Mouse (Mus musculus) heart, embryonic 11.5 days (tissue): ENCODE data around the gene 3110082J24Rik. TPM values are rescaled to one million over a fixed set of nuclear protein-coding genes. Genes with fewer than 3 reads are reported as not detected.

Source experiments
- ATAC-seq: fragments of 200-750 bp; cut with Nextera tagmentation; replicated peaks from 2 replicates; pipeline ENCODE4 v1.8.0; 2017; ENCODE audit warnings: moderate library complexity; ENCODE audit not compliant: insufficient number of reproducible peaks, low FRiP score, low TSS enrichment
- H3K27ac ChIP-seq: fragments of 300-500 bp; sonication (generic); 2 replicates; pipeline ENCODE4 v1.5.1; 2014; ENCODE audit warnings: mild to moderate bottlenecking, low read depth, low read length
- H3K27me3 ChIP-seq: fragments of 300-500 bp; sonication (generic); 2 replicates; pipeline ENCODE4 v1.6.1; 2014; ENCODE audit warnings: mild to moderate bottlenecking, low read length, mixed read lengths; ENCODE audit not compliant: control insufficient read depth, insufficient read depth
- H3K36me3 ChIP-seq: fragments of 300-500 bp; sonication (generic); 2 replicates; pipeline ENCODE4 v1.6.1; 2014; ENCODE audit warnings: mild to moderate bottlenecking, low read length, moderate library complexity, mixed read lengths; ENCODE audit not compliant: control insufficient read depth, insufficient read depth
- H3K4me1 ChIP-seq: fragments of 300-500 bp; sonication (generic); 2 replicates; pipeline ENCODE4 v1.6.1; 2014; ENCODE audit warnings: low read length; ENCODE audit not compliant: control insufficient read depth, insufficient read depth
- H3K4me2 ChIP-seq: fragments of 300-500 bp; sonication (generic); 2 replicates; pipeline ENCODE4 v1.6.1; 2014; ENCODE audit warnings: mild to moderate bottlenecking, moderate library complexity
- H3K4me3 ChIP-seq: fragments of 300-500 bp; sonication (generic); 2 replicates; pipeline ENCODE4 v1.5.1; 2014; ENCODE audit warnings: low read depth, low read length
- H3K9ac ChIP-seq: fragments of 300-500 bp; sonication (generic); 2 replicates; pipeline ENCODE4 v1.6.1; 2014; ENCODE audit warnings: mild to moderate bottlenecking, low read depth, low read length, moderate library complexity
- H3K9me3 ChIP-seq: fragments of 300-500 bp; sonication (generic); replicated peaks from 2 replicates; pipeline ENCODE4 v1.6.1; 2016; ENCODE audit warnings: low read length; ENCODE audit not compliant: control insufficient read depth
- WGBS: fragments of 180-500 bp; shearing (Covaris S2); extraction: QIAGEN DNeasy Blood & Tissue Kit; methylation state at CpG from one replicate; pipeline ENCODE4 v1.1.7; 2014; ENCODE audit not compliant: insufficient replicate concordance; 5-methylcytosine and 5-hydroxymethylcytosine counted together
- polyA plus RNA-seq: library from polyadenylated mRNA; unstranded; fragments of >200 nt; fragmentation: Nextera tagmentation; extraction: Ambion mirVana; gene quantifications from 2 replicates; pipeline ENCODE4 v1.2.1, GENCODE M21; 2014

The 3110082J24Rik gene
- polyA plus RNA-seq, 1 experiment from 2014 or later = not detected

DNA sequence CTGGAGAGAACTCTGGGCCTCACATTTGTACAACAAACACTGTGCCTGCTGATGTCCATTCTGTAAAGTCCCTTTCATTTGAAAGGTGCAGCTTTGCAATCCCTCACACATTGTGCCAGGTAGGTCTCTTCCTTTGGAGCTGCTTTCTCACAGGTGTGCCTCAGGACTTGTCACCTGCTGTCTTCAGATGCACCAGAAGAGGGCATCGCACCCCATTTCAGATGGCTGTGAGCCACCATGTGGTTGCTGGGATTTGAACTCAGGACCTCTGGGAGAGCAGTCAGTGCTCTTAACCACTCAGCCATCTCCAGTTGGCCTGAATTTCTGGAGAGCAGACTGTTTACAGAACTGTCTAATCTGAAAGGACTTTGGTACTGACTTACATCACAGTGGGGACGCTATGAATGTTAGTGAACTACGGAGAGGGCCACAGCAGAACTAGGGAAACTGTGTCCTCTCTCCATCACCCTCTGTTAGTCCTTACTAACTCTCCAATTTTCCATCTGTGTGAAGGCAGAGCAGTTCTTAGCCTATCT is 6.7 kb upstream of the 3110082J24Rik start:
- no peak overlapping the region for H3K27ac ChIP-seq
- no peak for ATAC-seq
- H3K9ac ChIP-seq = no peak overlapping the region
- H3K4me1 ChIP-seq = peaks cover 10% of the 10 kb centered on the region
- WGBS = 79% methylated on average over 3 of the region's 3 CpGs
- H3K27me3 ChIP-seq = peaks cover 80% of the 10 kb centered on the region
- H3K4me3 ChIP-seq = no peak overlapping the region
- no peaks in the 10 kb centered on the region for H3K9me3 ChIP-seq
- peaks cover 5% of the 10 kb centered on the region for H3K36me3 ChIP-seq
- no peak overlapping the region for H3K4me2 ChIP-seq

DNA sequence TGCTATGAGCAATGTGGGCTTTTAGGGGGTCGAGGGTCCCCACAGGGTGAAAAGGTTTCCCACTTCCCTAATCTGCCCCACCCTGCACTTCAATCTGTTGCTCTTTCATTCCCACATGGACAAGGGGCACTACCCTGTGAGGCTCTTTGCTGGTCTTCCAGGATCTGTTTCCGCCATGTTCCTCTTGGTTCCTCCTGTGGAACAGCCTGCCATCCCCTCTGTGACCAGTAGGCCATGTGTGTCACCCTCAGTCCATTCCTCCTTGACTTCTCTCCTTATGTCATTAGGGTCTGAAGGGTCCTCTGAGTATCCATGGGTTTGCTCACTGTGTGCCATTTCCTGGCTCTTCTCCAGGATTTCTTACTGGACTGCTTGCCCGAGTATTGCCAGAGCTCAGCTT is 5.9 kb upstream of the 3110082J24Rik start:
- Histone ChIP-seq H3K36me3 (peaks cover 3% of the 10 kb centered on the region), H3K4me3 (peak overlapping the region; percentile 23; the same call in 1 of the 2 replicates), H3K27ac (no peak overlapping the region), H3K27me3 (peaks cover 88% of the 10 kb centered on the region), H3K4me2 (peak overlapping the region; percentile 53; the same call in 1 of the 2 replicates), H3K4me1 (peaks cover 10% of the 10 kb centered on the region), H3K9ac (no peak overlapping the region), H3K9me3 (no peaks in the 10 kb centered on the region)
- WGBS = 66% methylated on average over 3 of the region's 3 CpGs
- no peak for ATAC-seq

DNA sequence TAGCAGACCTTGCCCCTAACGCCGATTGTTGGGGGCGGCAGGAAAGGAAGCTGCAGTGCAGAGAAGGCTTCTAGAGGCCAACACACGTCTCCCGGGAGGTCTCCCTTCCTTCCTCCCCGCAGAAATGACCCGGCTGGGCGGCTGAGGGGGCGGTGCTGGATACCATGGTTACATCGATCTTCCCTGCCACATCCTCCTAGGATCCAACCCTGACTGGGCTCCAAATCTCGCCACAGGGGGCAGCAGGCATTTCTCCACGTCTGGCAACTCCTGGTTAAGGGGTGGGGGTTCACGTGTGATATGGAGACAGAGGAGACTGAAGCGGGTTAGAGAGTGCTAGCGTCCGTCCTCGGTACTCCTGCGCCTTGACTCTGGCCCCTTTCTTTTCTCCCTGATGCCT is 5.2 kb upstream of the 3110082J24Rik start:
- peak overlapping the region; percentile 23 for H3K4me3 ChIP-seq
- ATAC-seq = 0 out of 2 replicates have a peak, but pooled peaks have one; percentile 7
- no peak overlapping the region for H3K9ac ChIP-seq
- peak overlapping the region; percentile 53 for H3K4me2 ChIP-seq
- H3K27me3 ChIP-seq = peaks cover 88% of the 10 kb centered on the region
- H3K4me1 ChIP-seq = peaks cover 12% of the 10 kb centered on the region
- H3K36me3 ChIP-seq = no peaks in the 10 kb centered on the region
- WGBS = 1% methylated on average over 18 of the region's 18 CpGs
- H3K9me3 ChIP-seq = no peaks in the 10 kb centered on the region
- no peak overlapping the region for H3K27ac ChIP-seq

DNA sequence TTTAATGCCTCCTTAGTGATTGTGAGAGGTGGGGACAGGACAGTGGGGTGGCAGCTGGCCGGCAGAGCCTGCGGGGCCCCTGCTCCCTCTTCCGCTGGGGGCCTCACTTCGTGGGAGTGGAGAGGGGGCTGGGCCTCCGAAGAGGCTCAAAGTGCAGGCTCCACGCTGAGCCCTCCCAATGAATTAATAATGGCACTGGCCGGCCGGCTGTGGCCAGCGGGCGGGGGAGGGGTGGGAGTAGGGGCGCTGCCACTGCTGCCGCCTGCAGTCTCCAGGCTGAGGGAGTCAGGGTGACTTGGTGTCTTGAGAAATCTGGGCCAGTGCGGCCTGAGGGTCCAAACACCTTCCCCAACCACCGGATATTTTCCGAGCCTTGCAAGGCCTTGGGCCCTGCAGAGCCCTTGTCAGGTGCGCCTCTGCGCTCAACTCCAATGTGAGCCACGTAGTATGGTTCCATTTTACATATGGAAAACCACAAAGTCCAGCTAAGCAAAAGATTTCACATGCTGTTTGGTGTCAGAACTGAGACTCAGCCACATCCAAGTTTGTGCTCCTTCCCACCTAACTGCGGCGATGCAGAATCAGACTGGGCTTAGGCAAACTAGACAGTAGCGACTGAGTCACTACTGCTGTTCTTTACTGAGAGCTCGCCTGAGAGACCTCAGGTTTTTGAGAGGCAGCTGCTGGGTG is 4.6 kb upstream of the 3110082J24Rik start:
- Histone ChIP-seq H3K27ac (no peak overlapping the region), H3K9me3 (no peaks in the 10 kb centered on the region), H3K36me3 (no peaks in the 10 kb centered on the region), H3K27me3 (peaks cover 88% of the 10 kb centered on the region), H3K4me1 (peaks cover 13% of the 10 kb centered on the region), H3K4me2 (peak overlapping the region; percentile 53), H3K4me3 (peak overlapping the region; percentile 23), H3K9ac (no peak overlapping the region)
- 6% methylated on average over 22 of the region's 22 CpGs for WGBS
- ATAC-seq = no peak

DNA sequence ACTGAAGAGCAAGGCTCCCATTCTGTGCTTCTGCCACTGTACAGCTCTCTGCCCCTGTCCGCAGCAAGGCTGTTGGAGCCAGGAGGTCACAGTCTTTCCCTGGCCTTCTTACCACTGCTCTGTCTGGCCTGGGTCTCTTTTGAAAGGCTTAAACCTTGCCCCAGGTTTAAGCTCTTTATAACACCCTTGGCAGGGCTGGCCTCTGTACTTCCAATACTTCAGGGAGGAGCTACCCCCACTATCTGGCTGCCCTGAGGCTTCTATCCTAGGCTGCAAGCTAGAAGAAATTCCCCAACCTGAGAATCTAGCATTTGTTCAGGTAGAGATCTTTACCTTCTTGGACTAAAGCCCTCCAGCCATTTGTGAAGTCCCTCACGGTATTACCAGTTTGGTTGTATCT is 4.0 kb upstream of the 3110082J24Rik start:
- no peak for ATAC-seq

DNA sequence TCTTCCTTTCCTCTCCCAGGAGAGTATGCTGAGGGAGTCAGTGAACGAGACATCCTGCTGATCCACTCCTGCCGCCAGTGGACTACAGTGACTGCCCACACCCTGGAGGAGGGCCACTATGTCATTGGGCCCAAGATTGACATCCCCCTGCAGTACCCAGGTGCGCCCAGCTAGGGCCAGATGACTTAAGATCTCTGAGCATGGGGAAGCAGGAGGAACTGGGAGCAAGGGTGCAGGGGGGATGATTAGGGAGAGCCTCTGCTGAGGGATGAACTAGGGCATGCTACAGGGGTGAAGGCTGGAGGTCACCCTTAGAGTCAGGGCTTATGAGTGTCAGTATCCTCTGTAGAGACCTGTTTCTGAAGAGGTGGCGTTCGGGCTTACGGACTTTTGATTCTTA is 2.3 kb upstream of the 3110082J24Rik start:
- H3K36me3 ChIP-seq = no peaks in the 10 kb centered on the region
- no peaks in the 10 kb centered on the region for H3K9me3 ChIP-seq
- H3K4me3 ChIP-seq = no peak overlapping the region
- ATAC-seq = no peak
- peaks cover 17% of the 10 kb centered on the region for H3K4me1 ChIP-seq
- H3K27me3 ChIP-seq = peaks cover 90% of the 10 kb centered on the region
- WGBS = 61% methylated on average over 6 of the region's 6 CpGs
- no peak overlapping the region for H3K9ac ChIP-seq
- H3K4me2 ChIP-seq = no peak overlapping the region
- no peak overlapping the region for H3K27ac ChIP-seq

More for the DNA sequence above, 4.0 kb upstream of the 3110082J24Rik start:
- Histone ChIP-seq H3K4me3 (no peak overlapping the region), H3K36me3 (no peaks in the 10 kb centered on the region), H3K9ac (no peak overlapping the region), H3K4me2 (no peak overlapping the region), H3K27me3 (peaks cover 91% of the 10 kb centered on the region), H3K9me3 (no peaks in the 10 kb centered on the region), H3K27ac (no peak overlapping the region), H3K4me1 (peaks cover 18% of the 10 kb centered on the region)
- WGBS = 44% methylated on average over 2 of the region's 2 CpGs

DNA sequence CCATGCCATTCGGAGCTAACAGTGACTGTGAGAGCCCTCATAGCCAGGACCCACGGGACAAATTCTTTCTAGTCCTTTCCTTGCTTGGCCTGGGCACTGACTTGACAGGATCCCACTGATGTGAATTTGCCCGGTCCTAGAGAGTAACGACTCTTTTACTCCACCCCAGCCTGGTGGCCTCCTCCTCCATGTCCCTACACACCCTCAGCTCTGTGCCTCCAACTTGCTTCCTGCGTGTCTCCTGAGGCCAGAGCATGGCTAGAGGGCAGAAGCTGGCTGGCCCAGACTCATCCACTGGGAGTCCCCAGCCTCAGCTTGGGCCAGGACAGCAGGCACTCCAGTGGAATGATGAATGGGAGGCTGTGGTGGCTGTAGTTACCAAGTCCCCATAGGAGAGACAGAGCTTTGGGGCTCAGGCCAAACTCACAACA is 1.7 kb upstream of the 3110082J24Rik start:
- H3K36me3 ChIP-seq = no peaks in the 10 kb centered on the region
- H3K27me3 ChIP-seq = peaks cover 86% of the 10 kb centered on the region
- no peak for ATAC-seq
- no peaks in the 10 kb centered on the region for H3K9me3 ChIP-seq
- WGBS = 8% methylated on average over 5 of the region's 5 CpGs
- H3K4me1 ChIP-seq = peaks cover 17% of the 10 kb centered on the region
- no peak overlapping the region for H3K4me2 ChIP-seq
- no peak overlapping the region for H3K9ac ChIP-seq
- H3K27ac ChIP-seq = no peak overlapping the region
- H3K4me3 ChIP-seq = no peak overlapping the region

DNA sequence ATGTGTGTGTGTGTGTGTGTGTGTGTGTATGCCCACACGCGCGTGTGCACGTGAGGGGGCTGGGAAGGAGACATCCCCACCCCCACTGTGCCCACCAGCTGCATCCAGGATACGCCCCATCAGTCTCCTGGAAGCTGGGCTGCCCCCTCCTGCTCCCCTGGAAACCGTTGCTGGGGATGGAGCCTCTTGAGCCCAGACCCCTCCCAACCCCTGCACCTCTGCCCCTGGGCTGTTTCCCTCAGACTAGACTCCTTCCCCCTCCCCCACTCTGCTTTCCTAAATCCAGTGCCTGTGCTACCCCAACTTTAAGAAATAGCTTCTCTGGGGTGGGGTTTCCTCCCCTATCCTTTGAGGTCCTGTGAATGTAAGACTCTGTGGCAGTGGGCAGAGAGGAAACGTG is 1.3 kb upstream of the 3110082J24Rik start:
- Histone ChIP-seq H3K4me3 (no peak overlapping the region), H3K4me2 (no peak overlapping the region), H3K9me3 (no peaks in the 10 kb centered on the region), H3K27ac (no peak overlapping the region), H3K9ac (no peak overlapping the region), H3K27me3 (peaks cover 82% of the 10 kb centered on the region), H3K36me3 (no peaks in the 10 kb centered on the region), H3K4me1 (peaks cover 17% of the 10 kb centered on the region)
- WGBS = 7% methylated on average over 7 of the region's 7 CpGs
- no peak for ATAC-seq

DNA sequence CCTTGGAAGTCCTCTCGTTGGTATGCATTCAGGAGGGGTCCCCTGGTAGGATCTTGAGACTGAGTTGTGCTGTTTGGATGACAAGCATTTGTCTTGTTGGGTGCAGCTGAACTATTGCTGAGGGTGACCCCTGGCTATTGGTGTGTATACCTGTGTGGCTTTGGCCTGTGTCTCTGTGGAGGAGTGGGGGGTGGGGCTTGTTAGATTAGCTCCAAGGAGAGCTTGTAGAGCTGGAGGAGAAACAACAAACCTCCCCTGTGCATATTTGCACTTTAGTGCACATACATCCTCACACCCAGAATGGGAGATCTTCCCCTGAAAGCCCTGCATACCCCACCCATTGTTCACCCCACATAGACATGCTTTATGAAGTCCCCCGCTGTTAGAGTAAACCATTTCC is 870 bp upstream of the 3110082J24Rik start:
- Histone ChIP-seq H3K36me3 (no peaks in the 10 kb centered on the region), H3K4me1 (peaks cover 17% of the 10 kb centered on the region), H3K9ac (no peak overlapping the region), H3K9me3 (no peaks in the 10 kb centered on the region), H3K4me3 (no peak overlapping the region), H3K27ac (no peak overlapping the region), H3K27me3 (peaks cover 79% of the 10 kb centered on the region), H3K4me2 (no peak overlapping the region)
- WGBS = 20% methylated on average over 2 of the region's 2 CpGs
- ATAC-seq = no peak
